Mouse (Mus musculus) heart, postnatal 0 days (tissue): ENCODE results near the gene Arl2bp. TPM values are rescaled to one million over a fixed set of nuclear protein-coding genes. Genes with fewer than 3 reads are reported as not detected.

Experiments
- ATAC-seq: fragments of 200-750 bp; cut with Nextera tagmentation; 2 replicates; pipeline ENCODE4 v1.8.0; 2017; ENCODE audit warnings: low read depth, moderate number of reproducible peaks, moderate library complexity; ENCODE audit not compliant: insufficient read depth
- DNase-seq: peaks from one replicate; pipeline ENCODE4 v3.0.0-alpha.2; 2016; ENCODE audit warnings: low spot score
- H3K27ac ChIP-seq: fragments of 300-500 bp; sonication (generic); 2 replicates; pipeline ENCODE4 v1.5.1; 2014; ENCODE audit warnings: low read depth, mild to moderate bottlenecking
- H3K27me3 ChIP-seq: fragments of 300-500 bp; sonication (generic); 2 replicates; pipeline ENCODE4 v1.6.1; 2014; ENCODE audit warnings: low read length, mixed read lengths; ENCODE audit not compliant: control insufficient read depth, insufficient read depth
- H3K36me3 ChIP-seq: fragments of 300-500 bp; sonication (generic); replicated peaks from 2 replicates; pipeline ENCODE4 v1.6.1; 2014; ENCODE audit warnings: low read length, mixed read lengths; ENCODE audit not compliant: control insufficient read depth, insufficient read depth
- H3K4me1 ChIP-seq: fragments of 300-500 bp; sonication (generic); 2 replicates; pipeline ENCODE4 v1.6.1; 2014; ENCODE audit warnings: antibody characterized with exemption; ENCODE audit not compliant: control insufficient read depth, insufficient read depth
- H3K4me2 ChIP-seq: fragments of 300-500 bp; sonication (generic); 2 replicates; pipeline ENCODE4 v1.6.1; 2014; ENCODE audit warnings: low read depth, mild to moderate bottlenecking, low read length, moderate library complexity
- H3K4me3 ChIP-seq: fragments of 300-500 bp; sonication (generic); 2 replicates; pipeline ENCODE4 v1.5.1; 2014; ENCODE audit warnings: low read depth, low read length
- H3K9ac ChIP-seq: fragments of 300-500 bp; sonication (generic); replicated peaks from 2 replicates; pipeline ENCODE4 v1.6.1; 2014; ENCODE audit warnings: low read depth, low read length, mixed read lengths
- H3K9me3 ChIP-seq: fragments of 300-500 bp; sonication (generic); replicated peaks from 2 replicates; pipeline ENCODE4 v1.6.1; 2016; ENCODE audit warnings: low read length; ENCODE audit not compliant: control insufficient read depth
- CTCF ChIP-seq: IDR thresholded peaks from 2 replicates; pipeline ENCODE4 v1.5.1; 2016; ENCODE audit warnings: antibody characterized with exemption, control low read depth, low read depth
- EP300 ChIP-seq: IDR thresholded peaks from 2 replicates; pipeline ENCODE4 v1.6.1; 2016; ENCODE audit warnings: antibody characterized with exemption, low read depth
- WGBS: fragments of 180-500 bp; shearing (Covaris S2); extraction: QIAGEN DNeasy Blood & Tissue Kit; methylation state at CpG from one replicate; pipeline ENCODE4 v1.1.7; 2014; 5-methylcytosine and 5-hydroxymethylcytosine counted together
- polyA plus RNA-seq: library from polyadenylated mRNA; unstranded; fragments of >200 nt; fragmentation: Nextera tagmentation; extraction: Ambion mirVana; gene quantifications from 2 replicates; pipeline ENCODE4 v1.2.1, GENCODE M21; 2015
- total RNA-seq: library from RNA; depleted of rRNA; stranded (reverse); fragments of >200 nt; gene quantifications from 2 replicates; pipeline ENCODE4 v1.2.3, GENCODE M21; 2014; ENCODE audit warnings: low replicate concordance

Arl2bp gene
- total and polyA plus RNA-seq, 2 experiments from 2014 or later = 125 to 223 TPM

DNA sequence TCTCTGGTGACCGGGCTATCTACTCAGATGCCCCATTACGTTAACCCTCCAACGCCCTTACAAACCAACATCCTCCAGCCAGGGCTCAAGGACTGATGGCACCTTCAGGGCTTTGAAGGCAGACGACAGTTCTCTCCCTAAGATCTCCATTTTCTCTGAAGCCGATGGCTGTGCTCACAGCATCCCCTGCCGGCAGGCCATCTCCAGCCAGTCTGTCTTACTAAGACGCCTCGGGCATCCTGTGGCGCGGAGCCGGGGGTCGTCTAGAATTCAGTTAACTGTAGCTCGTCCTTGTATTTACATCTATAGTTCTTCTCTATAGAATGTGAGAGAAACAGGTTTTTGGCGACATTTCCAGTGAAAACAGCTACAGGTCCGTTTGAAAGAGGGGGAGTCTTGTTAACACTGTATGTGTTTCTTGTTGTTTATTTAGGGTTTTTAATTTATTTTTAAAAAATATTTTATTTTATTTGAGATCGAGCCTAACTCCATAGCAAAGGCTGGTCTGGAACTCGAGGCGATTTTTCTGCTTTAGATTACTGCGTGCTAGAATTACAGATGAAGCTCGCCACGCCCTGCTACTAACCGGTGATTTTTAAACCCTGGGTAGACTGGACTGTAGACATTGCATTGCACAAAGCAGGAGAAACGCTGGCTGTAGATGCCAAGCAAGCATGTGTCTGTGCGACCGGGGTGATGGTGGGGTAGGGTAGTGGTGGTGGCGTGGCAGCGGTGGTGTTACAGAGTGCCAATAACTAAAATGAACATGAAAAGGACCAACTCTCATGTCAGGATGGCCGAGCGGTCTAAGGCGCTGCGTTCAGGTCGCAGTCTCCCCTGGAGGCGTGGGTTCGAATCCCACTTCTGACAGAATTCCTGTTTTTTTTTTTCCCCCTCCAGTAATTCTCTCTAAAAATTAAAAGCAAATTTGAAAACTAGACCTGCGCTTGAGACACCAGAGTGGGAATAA, 36.7 kb downstream of the Arl2bp start:
- Histone ChIP-seq H3K27ac (peak overlapping the region; percentile 47), H3K4me2 (peak overlapping the region; percentile 60), H3K4me3 (peak overlapping the region; percentile 49), H3K9ac (0 out of 2 replicates have a peak overlapping the region, but pooled peaks have one; percentile 1), H3K36me3 (no peaks in the 10 kb centered on the region), H3K9me3 (no peaks in the 10 kb centered on the region), H3K4me1 (peaks cover 7% of the 10 kb centered on the region; the same call in 1 of the 2 replicates), H3K27me3 (0 out of 2 replicates have a peak, but pooled peaks cover under 1% of the 10 kb centered on the region)
- under 1% methylated on average over 35 of the region's 35 CpGs for WGBS
- TF ChIP-seq EP300 = no peak
- peak; percentile 81 for TF ChIP-seq CTCF
- DNase-seq (peak; percentile 74), ATAC-seq (peak; percentile 64)

DNA sequence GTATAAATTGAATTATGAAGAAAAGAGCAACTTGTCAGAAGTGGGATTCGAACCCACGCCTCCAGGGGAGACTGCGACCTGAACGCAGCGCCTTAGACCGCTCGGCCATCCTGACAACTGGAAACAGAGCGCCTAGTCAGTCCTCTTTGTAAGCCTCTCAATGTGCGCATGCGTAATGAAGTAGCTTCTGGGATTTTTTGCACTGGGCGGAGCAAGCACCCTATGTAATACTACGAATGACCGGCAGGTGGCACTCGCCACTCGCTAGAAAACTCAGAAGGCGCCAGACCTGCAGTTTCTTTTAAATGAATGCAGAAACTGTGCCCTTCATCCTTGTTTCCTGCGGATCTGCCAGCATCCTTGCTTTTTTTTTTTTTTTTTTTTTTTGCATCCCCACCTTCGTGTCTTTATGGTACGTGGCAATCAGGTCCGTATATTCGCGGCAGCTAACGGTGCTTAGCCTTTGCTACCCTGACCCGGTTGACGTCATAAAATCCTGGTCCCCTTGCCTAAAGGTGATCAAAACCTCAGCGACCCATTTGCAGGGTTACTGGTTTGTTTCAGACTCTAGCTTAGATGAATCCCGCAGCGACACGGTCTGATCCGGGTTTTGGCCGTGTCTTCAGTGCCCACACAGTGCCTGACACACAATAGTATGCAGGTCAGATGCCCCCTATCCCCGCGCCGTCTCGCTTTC, 37.7 kb downstream of the Arl2bp start:
- no peaks in the 10 kb centered on the region for H3K9me3 ChIP-seq
- H3K4me1 ChIP-seq = peaks cover 7% of the 10 kb centered on the region; the same call in 1 of the 2 replicates
- H3K27ac ChIP-seq = no peak overlapping the region
- H3K4me2 ChIP-seq = peak overlapping the region; percentile 71
- no peaks in the 10 kb centered on the region for H3K27me3 ChIP-seq
- no peaks in the 10 kb centered on the region for H3K36me3 ChIP-seq
- TF ChIP-seq EP300 (no peak), CTCF (peak; percentile 90)
- DNase-seq (peak; percentile 97), ATAC-seq (peak; percentile 88)
- WGBS = under 1% methylated on average over 35 of the region's 35 CpGs
- peak overlapping the region; percentile 35; the same call in 1 of the 2 replicates for H3K9ac ChIP-seq
- H3K4me3 ChIP-seq = peak overlapping the region; percentile 49

DNA sequence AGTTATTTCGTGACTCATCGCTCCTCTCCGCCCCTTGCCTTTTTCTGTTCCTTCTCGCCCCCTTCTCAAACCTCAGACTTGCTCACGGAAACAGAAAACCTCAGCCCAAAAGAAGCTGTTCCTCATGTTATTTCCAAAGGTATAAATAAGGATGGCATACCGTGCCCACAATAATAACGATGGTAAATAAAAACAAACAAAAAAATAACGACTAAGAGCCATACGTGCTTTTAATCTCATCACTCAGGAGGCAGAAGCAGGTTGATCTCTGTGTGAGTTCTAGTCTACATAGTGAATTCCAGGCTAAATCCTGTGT, 38.2 kb downstream of the Arl2bp start:
- TF ChIP-seq CTCF = no peak

DNA sequence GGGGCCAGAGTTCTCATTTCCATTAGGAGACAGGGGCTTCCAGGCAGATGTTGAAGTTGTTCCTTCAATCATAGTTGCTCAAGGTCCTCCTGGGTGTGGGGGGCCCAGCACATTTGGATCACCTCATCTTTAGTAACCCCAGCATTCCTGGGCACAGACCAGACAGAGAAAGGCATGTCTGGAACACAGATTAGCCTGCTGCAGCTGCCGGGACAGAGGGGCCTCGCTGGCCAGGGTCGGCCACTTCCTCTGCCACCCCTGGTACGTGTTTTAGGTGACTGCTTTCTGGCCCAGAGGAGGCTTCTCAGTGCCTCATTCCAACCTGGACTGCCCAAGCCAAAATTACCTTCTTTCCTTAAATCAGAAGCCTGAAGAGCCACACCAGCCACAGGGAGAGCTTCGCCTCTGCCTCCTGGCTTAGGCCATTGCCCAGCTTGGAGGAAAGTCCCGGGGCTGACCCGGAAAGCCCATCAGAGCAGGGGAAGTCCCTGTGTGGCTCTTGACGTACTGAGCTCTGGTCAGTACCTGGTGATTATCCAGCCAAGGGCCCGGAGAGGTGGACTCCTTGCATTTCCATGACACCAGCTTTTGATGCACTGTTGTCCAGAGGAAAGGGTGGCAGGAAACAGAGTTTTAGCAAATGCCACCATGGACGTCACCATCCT, 39.3 kb downstream of the Arl2bp start:
- 69% methylated on average over 10 of the region's 10 CpGs for WGBS
- no peak for ATAC-seq
- H3K4me2 ChIP-seq = no peak overlapping the region

More for the DNA sequence above, 38.2 kb downstream of the Arl2bp start:
- DNase-seq = no peak
- Histone ChIP-seq H3K9me3 (no peaks in the 10 kb centered on the region), H3K4me2 (peak overlapping the region; percentile 71), H3K4me1 (peaks cover 7% of the 10 kb centered on the region; the same call in 1 of the 2 replicates), H3K36me3 (no peaks in the 10 kb centered on the region), H3K4me3 (peak overlapping the region; percentile 43), H3K9ac (peak overlapping the region; percentile 35; the same call in 1 of the 2 replicates), H3K27me3 (no peaks in the 10 kb centered on the region), H3K27ac (no peak overlapping the region)
- no peak for ATAC-seq
- WGBS = 16% methylated on average over 9 of the region's 9 CpGs

DNA sequence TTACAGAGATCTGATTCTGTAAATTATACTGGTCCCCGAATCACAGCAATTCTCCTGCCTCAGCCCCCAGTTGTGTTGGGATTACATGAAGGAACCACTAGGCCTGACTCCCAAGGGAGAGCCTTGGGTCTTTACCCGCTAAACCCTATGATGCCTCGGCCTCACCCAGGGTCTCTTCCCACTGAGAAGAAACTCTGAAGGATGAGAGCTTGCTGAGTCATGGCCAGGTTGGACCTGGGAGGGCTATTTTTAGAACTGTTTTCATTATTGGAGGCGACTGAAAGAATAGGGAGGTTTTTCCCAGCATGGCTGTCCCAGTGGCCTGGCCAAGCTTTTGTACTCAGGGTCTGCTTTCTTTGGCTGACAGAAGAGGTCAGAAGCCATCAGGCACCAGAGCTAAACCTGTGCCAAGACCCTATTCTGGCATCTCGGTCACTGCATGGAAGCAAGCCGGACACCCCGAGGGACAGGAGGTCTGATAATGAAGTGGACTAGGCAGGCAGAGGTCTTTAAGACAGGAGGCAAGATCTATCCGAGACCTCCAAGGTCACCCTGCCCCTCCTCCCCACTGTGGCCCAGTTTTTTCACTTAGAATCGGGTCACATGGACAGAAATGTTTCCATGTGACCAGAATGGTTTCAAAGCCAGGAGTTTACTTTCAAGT, 40.5 kb downstream of the Arl2bp start:
- H3K9ac ChIP-seq = no peak overlapping the region
- H3K27me3 ChIP-seq = no peaks in the 10 kb centered on the region
- H3K27ac ChIP-seq = no peak overlapping the region
- DNase-seq (peak; percentile 47), ATAC-seq (no peak)
- 45% methylated on average over 9 of the region's 9 CpGs for WGBS
- H3K4me3 ChIP-seq = no peak overlapping the region
- TF ChIP-seq CTCF (no peak), EP300 (no peak)
- H3K4me1 ChIP-seq = peaks cover 7% of the 10 kb centered on the region; the same call in 1 of the 2 replicates
- no peaks in the 10 kb centered on the region for H3K9me3 ChIP-seq
- no peak overlapping the region for H3K4me2 ChIP-seq
- H3K36me3 ChIP-seq = no peaks in the 10 kb centered on the region

More for the DNA sequence above, 39.3 kb downstream of the Arl2bp start:
- Histone ChIP-seq H3K27ac (no peak overlapping the region), H3K36me3 (no peaks in the 10 kb centered on the region), H3K4me1 (peaks cover 7% of the 10 kb centered on the region; the same call in 1 of the 2 replicates), H3K9me3 (no peaks in the 10 kb centered on the region), H3K27me3 (no peaks in the 10 kb centered on the region), H3K4me3 (no peak overlapping the region), H3K9ac (no peak overlapping the region)
- no peak for DNase-seq
- no peak for TF ChIP-seq CTCF
- no peak for TF ChIP-seq EP300
